Mouse (Mus musculus) hindbrain, embryonic 16.5 days (tissue): ENCODE measurements around the gene Nqo2. TPM values are rescaled to one million over a fixed set of nuclear protein-coding genes. Genes with fewer than 3 reads are reported as not detected.
A peak's percentile ranks its signal among the peaks of the same experiment; 100 is the strongest.

ENCODE experiments used
- ATAC-seq: fragments of 200-750 bp; cut with Nextera tagmentation; 2 replicates; pipeline ENCODE4 v1.8.0; 2017; ENCODE audit warnings: moderate TSS enrichment, moderate library complexity
- H3K27ac ChIP-seq: fragments of 300-500 bp; sonication (generic); 2 replicates; pipeline ENCODE4 v1.5.1; 2014; ENCODE audit warnings: low read depth, mild to moderate bottlenecking, control low read depth, low read length, moderate library complexity
- H3K27me3 ChIP-seq: fragments of 300-500 bp; sonication (generic); replicated peaks from 2 replicates; pipeline ENCODE4 v1.6.1; 2014; ENCODE audit warnings: low read length; ENCODE audit not compliant: control insufficient read depth, insufficient read depth
- H3K36me3 ChIP-seq: fragments of 300-500 bp; sonication (generic); 2 replicates; pipeline ENCODE4 v1.6.1; 2014; ENCODE audit warnings: mild to moderate bottlenecking, low read length, moderate library complexity, mixed read lengths; ENCODE audit not compliant: control insufficient read depth, insufficient read depth
- H3K4me1 ChIP-seq: fragments of 300-500 bp; sonication (generic); 2 replicates; pipeline ENCODE4 v1.6.1; 2014; ENCODE audit warnings: low read depth, low read length; ENCODE audit not compliant: control insufficient read depth, insufficient read depth
- H3K4me2 ChIP-seq: fragments of 300-500 bp; sonication (generic); 2 replicates; pipeline ENCODE4 v1.6.1; 2014; ENCODE audit warnings: mild to moderate bottlenecking, low read length, control low read depth, moderate library complexity
- H3K4me3 ChIP-seq: fragments of 300-500 bp; sonication (generic); 2 replicates; pipeline ENCODE4 v1.5.1; 2014; ENCODE audit warnings: mild to moderate bottlenecking, low read length, control low read depth, moderate library complexity
- H3K9ac ChIP-seq: fragments of 300-500 bp; sonication (generic); 2 replicates; pipeline ENCODE4 v1.6.1; 2014; ENCODE audit warnings: low read depth, mild to moderate bottlenecking, control low read depth, low read length, moderate library complexity
- H3K9me3 ChIP-seq: fragments of 300-500 bp; sonication (generic); 2 replicates; pipeline ENCODE4 v1.6.1; 2014; ENCODE audit warnings: mild to moderate bottlenecking, low read length, moderate library complexity; ENCODE audit not compliant: control insufficient read depth
- WGBS: fragments of 180-500 bp; shearing (Covaris S2); extraction: QIAGEN DNeasy Blood & Tissue Kit; methylation state at CpG from one replicate; pipeline ENCODE4 v1.1.7; 2014; 5-methylcytosine and 5-hydroxymethylcytosine counted together
- polyA plus RNA-seq: library from polyadenylated mRNA; unstranded; fragments of >200 nt; fragmentation: Nextera tagmentation; extraction: Ambion mirVana; gene quantifications from 2 replicates; pipeline ENCODE4 v1.2.1, GENCODE M21; 2015

Gene Nqo2
- polyA plus RNA-seq, 1 experiment from 2014 or later: 11.7 TPM

GRCm38 (mm10) chr13:34021998-34022397, 57.5 kb downstream of the Nqo2 start:
- H3K4me2 ChIP-seq: no peak overlapping the region
- no peak overlapping the region for H3K27ac ChIP-seq
- H3K4me1 ChIP-seq: no peaks in the 10 kb centered on the region
- H3K27me3 ChIP-seq: no peaks in the 10 kb centered on the region
- H3K9ac ChIP-seq: no peak overlapping the region
- H3K4me3 ChIP-seq: no peak overlapping the region
- H3K36me3 ChIP-seq: peaks cover 11% of the 10 kb centered on the region
- WGBS: 97% methylated on average over 2 of the region's 2 CpGs
- ATAC-seq: no peak
- H3K9me3 ChIP-seq: no peaks in the 10 kb centered on the region

- WGBS: 58% methylated on average over 2 of the region's 2 CpGs
- no peak overlapping the region for H3K9ac ChIP-seq
- H3K4me3 ChIP-seq: no peak overlapping the region
- H3K9me3 ChIP-seq: no peaks in the 10 kb centered on the region
- H3K4me2 ChIP-seq: no peak overlapping the region
- ATAC-seq: no peak
- no peak overlapping the region for H3K27ac ChIP-seq
- H3K36me3 ChIP-seq: peaks cover 11% of the 10 kb centered on the region
- no peaks in the 10 kb centered on the region for H3K27me3 ChIP-seq
- peaks cover 4% of the 10 kb centered on the region for H3K4me1 ChIP-seq
These were observed 67.6 kb downstream of the Nqo2 start for GRCm38 (mm10) chr13:34032041-34032440.

- H3K36me3 ChIP-seq: peaks cover 3% of the 10 kb centered on the region
- no peak overlapping the region for H3K4me3 ChIP-seq
- H3K27ac ChIP-seq: no peak overlapping the region
- WGBS: 87% methylated on average over 3 of the region's 3 CpGs
- H3K4me2 ChIP-seq: no peak overlapping the region
- no peaks in the 10 kb centered on the region for H3K27me3 ChIP-seq
- ATAC-seq: no peak
- no peaks in the 10 kb centered on the region for H3K9me3 ChIP-seq
- H3K9ac ChIP-seq: no peak overlapping the region
- peaks cover 14% of the 10 kb centered on the region for H3K4me1 ChIP-seq
These were observed 70.9 kb downstream of the Nqo2 start for GRCm38 (mm10) chr13:34035424-34035823.

GRCm38 (mm10) chr13:34036726-34037125, 72.2 kb downstream of the Nqo2 start:
- Histone ChIP-seq H3K4me1 (peaks cover 14% of the 10 kb centered on the region), H3K4me3 (no peak overlapping the region), H3K27me3 (no peaks in the 10 kb centered on the region), H3K9ac (no peak overlapping the region), H3K27ac (peak overlapping the region; percentile 92), H3K4me2 (no peak overlapping the region; the same call in 1 of the 2 replicates), H3K36me3 (peaks cover 3% of the 10 kb centered on the region), H3K9me3 (no peaks in the 10 kb centered on the region)
- WGBS: 79% methylated on average over 5 of the region's 5 CpGs
- ATAC-seq: 0 out of 2 replicates have a peak, but pooled peaks have one; percentile 5

GRCm38 (mm10) chr13:34037172-34038055, 72.9 kb downstream of the Nqo2 start, which contains the start of gene Bphl:
Bphl (plus strand) TSS chr13:34037597.
- Histone ChIP-seq H3K36me3 (peaks cover 3% of the 10 kb centered on the region), H3K4me2 (peak within 1 kb of the TSS; percentile 78), H3K4me1 (peaks cover 14% of the 10 kb centered on the region), H3K27me3 (no peaks in the 10 kb centered on the region), H3K9me3 (no peaks in the 10 kb centered on the region), H3K4me3 (peak within 1 kb of the TSS; percentile 85), H3K27ac (peak within 1 kb of the TSS; percentile 92), H3K9ac (peak within 1 kb of the TSS; percentile 97)
- WGBS: under 1% methylated on average over 35 of the region's 37 CpGs
- peak; percentile 97 for ATAC-seq

GRCm38 (mm10) chr13:34038056-34038432, 73.6 kb downstream of the Nqo2 start:
- peaks cover 3% of the 10 kb centered on the region for H3K36me3 ChIP-seq
- H3K27ac ChIP-seq: peak overlapping the region; percentile 92
- peak overlapping the region; percentile 85 for H3K4me3 ChIP-seq
- ATAC-seq: 0 out of 2 replicates have a peak, but pooled peaks have one; percentile 1
- no peaks in the 10 kb centered on the region for H3K27me3 ChIP-seq
- WGBS: 31% methylated on average over 5 of the region's 5 CpGs
- peaks cover 14% of the 10 kb centered on the region for H3K4me1 ChIP-seq
- peak overlapping the region; percentile 97 for H3K9ac ChIP-seq
- H3K9me3 ChIP-seq: no peaks in the 10 kb centered on the region
- H3K4me2 ChIP-seq: peak overlapping the region; percentile 78

Other genes with a start within 250 kb of the Nqo2 start
- not detected in 2 replicates for gene Serpinb6e, start 121.3 kb upstream of the Nqo2 start, polyA plus RNA-seq
- 0.11 and 0.24 TPM in 2 replicates for gene Serpinb6c, start 59.0 kb upstream of the Nqo2 start, polyA plus RNA-seq
- gene Ripk1, start 37.7 kb downstream of the Nqo2 start, polyA plus RNA-seq: 5.9 and 7.0 TPM in 2 replicates
- gene Serpinb6a, start 38.1 kb downstream of the Nqo2 start, polyA plus RNA-seq: 40.0 and 42.2 TPM in 2 replicates
- gene Bphl, start 72.9 kb downstream of the Nqo2 start, polyA plus RNA-seq: 42.9 and 45.9 TPM in 2 replicates
- 3,415 and 3,905 TPM in 2 replicates for gene Tubb2a, start 113.3 kb downstream of the Nqo2 start, polyA plus RNA-seq
- gene Tubb2b, start 165.8 kb downstream of the Nqo2 start, polyA plus RNA-seq: 1,169 and 1,199 TPM in 2 replicates
- 69.1 and 69.5 TPM in 2 replicates for gene Psmg4, start 198.3 kb downstream of the Nqo2 start, polyA plus RNA-seq